26 mouse cellular contexts compared by ENCODE assay signal in genomic region chr2:70463606-70464005, GRCm38 (mm10). TPM values are rescaled to one million over a fixed set of nuclear protein-coding genes. Genes with fewer than 3 reads are reported as not detected.
DNase-seq lines count a peak whose midpoint lies in the region; ATAC-seq and TF ChIP-seq lines count a peak whose summit lies in the region.
"Had no signal": no experiment of that assay in that cellular context is flagged by ENCODE, and none has a peak within 500 bp of the region (broad histone marks: within the 10 kb centered on the region; RNA-seq: fewer than 3 reads in every experiment).

No protein-coding gene starts in this region.

- peak; percentile 50 for ATAC-seq in common myeloid progenitor, adult 5-6 weeks (replicated peaks; ENCODE audit: low read depth, poor library complexity, severe bottlenecking)
- peak; percentile 51 to 71; a peak in 3 of 4 replicates for ATAC-seq in hematopoietic stem cell, adult 5-6 weeks (replicated peaks in 1 of 2; ENCODE audit: insufficient read depth in 1 of 2, low FRiP score in 2 of 2, low TSS enrichment in 1 of 2, low read depth in 1 of 2, poor library complexity in 2 of 2, severe bottlenecking in 2 of 2)
- ATAC-seq: activated CD4-positive, CD25-positive, alpha-beta regulatory T cell, adult 4 months; CD4-positive, CD25-positive, alpha-beta regulatory T cell, adult 4 months; Patski had no signal

- TF ChIP-seq CTCF in CH12.LX (conservative IDR thresholded peaks at IDR 0.05 in 1 of 2, IDR thresholded peaks at IDR 0.05 in 1 of 2; ENCODE audit: low read depth in 2 of 2, low read length in 2 of 2) = no peak
- TF ChIP-seq CTCF in heart, adult 2 months (IDR thresholded peaks at IDR 0.05) = no peak

- TF ChIP-seq POLR2A in CH12.LX (IDR thresholded peaks at IDR 0.05; ENCODE audit: low read depth, low read length) = no peak
- TF ChIP-seq POLR2A in heart, adult 2 months (IDR thresholded peaks at IDR 0.05; ENCODE audit: insufficient read depth, low read depth, low read length) = no peak

- no peaks in the 10 kb centered on the region for H3K27me3 ChIP-seq in CH12.LX (replicated peaks)
- H3K27me3 ChIP-seq in heart, adult 2 months (ENCODE audit: control insufficient read depth, insufficient read depth, low read length) = 0 out of 2 replicates have a peak, but pooled peaks cover 1% of the 10 kb centered on the region
- H3K27me3 ChIP-seq: Patski had no signal

- H3K4me1 ChIP-seq in CH12.LX (ENCODE audit: control insufficient read depth in 1 of 2, insufficient read depth in 2 of 2) = peaks cover 3 to 38% of the 10 kb centered on the region in 2 experiments
- H3K4me1 ChIP-seq in heart, adult 2 months (ENCODE audit: control insufficient read depth, insufficient read depth, low read length) = no peaks in the 10 kb centered on the region

- H3K9ac ChIP-seq in CH12.LX (ENCODE audit: insufficient read depth, low read depth) = no peak overlapping the region
- no peak overlapping the region for H3K9ac ChIP-seq in heart, adult 2 months (ENCODE audit: low read depth, low read length)

- H3K27ac ChIP-seq in CH12.LX (ENCODE audit: insufficient read depth, low read depth) = no peak overlapping the region
- no peak overlapping the region for H3K27ac ChIP-seq in heart, adult 2 months

- no peaks in the 10 kb centered on the region for H3K79me2 ChIP-seq in CH12.LX (replicated peaks; ENCODE audit: control insufficient read depth, extremely low read depth, insufficient read depth, poor library complexity, severe bottlenecking)
- no peaks in the 10 kb centered on the region for H3K79me2 ChIP-seq in heart, adult 2 months (replicated peaks; ENCODE audit: control insufficient read depth, insufficient read depth, low read length)

- TF ChIP-seq EP300 in CH12.LX (IDR thresholded peaks at IDR 0.05; ENCODE audit: low read length) = no peak
- TF ChIP-seq EP300 in heart, adult 2 months (IDR thresholded peaks at IDR 0.05; ENCODE audit: insufficient read depth, low read depth, low read length) = no peak

- no peak overlapping the region for H3K4me2 ChIP-seq in CH12.LX (ENCODE audit: insufficient read depth, low read depth, poor library complexity, severe bottlenecking)

- H3K4me3 ChIP-seq in CH12.LX (replicated peaks in 1 of 3; ENCODE audit: low read depth in 2 of 3, low read length in 2 of 3, poor library complexity in 1 of 3) = no peak overlapping the region
- H3K4me3 ChIP-seq in heart, adult 2 months = no peak overlapping the region

- H3K9me3 ChIP-seq in CH12.LX (replicated peaks; ENCODE audit: low read length) = no peaks in the 10 kb centered on the region
- H3K9me3 ChIP-seq: G1E had no signal

- in situ Hi-C loops in CH12.LX (cut with MboI; ENCODE audit: low pct_ligation_motif_present, low pct_unique_long_range_greater_than_20kb, low sequenced_read_pairs) = no loop called here

- intact Hi-C loops in heart, adult 2 months (cut with DNase I) = no loop called here

- dilution Hi-C loops in CH12.LX (cut with MboI; ENCODE audit: extremely low pct_ligation_motif_present, extremely low pct_unique_long_range_greater_than_20kb, low sequenced_read_pairs) = no loop called here

- H3K36me3 ChIP-seq in CH12.LX (replicated peaks in 1 of 2; ENCODE audit: control insufficient read depth in 1 of 2, insufficient read depth in 1 of 2, low read length in 1 of 2) = no peaks in the 10 kb centered on the region
- H3K36me3 ChIP-seq in heart, adult 2 months (ENCODE audit: control insufficient read depth, insufficient read depth, low read length) = no peaks in the 10 kb centered on the region
- H3K36me3 ChIP-seq: G1E had no signal

- TF ChIP-seq RAD21 in CH12.LX (IDR thresholded peaks at IDR 0.05; ENCODE audit: low read depth, low read length) = no peak

- DNase-seq in 416B (ENCODE audit: low read depth) (peak; percentile 60), CH12.LX (ENCODE audit: extremely low read depth) (peak; percentile 11)
- DNase-seq in T-cell, adult 2 months (ENCODE audit: low spot score) = no peak
- DNase-seq in right cerebral cortex, postnatal 25 days = no peak
- no peak for DNase-seq in heart, adult 2 months
- DNase-seq in kidney, postnatal 4 days = no peak
- DNase-seq: adrenal gland, adult 2 months; adrenal gland, adult 8-10 months; adrenal gland, postnatal 10 days; adrenal gland, postnatal 14 days; adrenal gland, postnatal 25 days; adrenal gland, postnatal 36 days; B cell, adult 2 months; cerebellum, adult 11 months; cerebellum, adult 11-12 months; cerebellum, adult 18-20 months; cerebellum, adult 2 months; cerebellum, adult 8-10 months had no signal

- 84% methylated on average over 1 of the region's 1 CpGs for WGBS in heart, adult 2 months

TF ChIP-seq in CH12.LX, 34 proteins besides CTCF, POLR2A, EP300 and RAD21:
- TF ChIP-seq USF2 (conservative IDR thresholded peaks at IDR 0.05; ENCODE audit: low read depth, low read length) = no peak
- TF ChIP-seq MAFK (IDR thresholded peaks at IDR 0.05; ENCODE audit: insufficient replicate concordance, low read length) = peak; percentile 44; the same call in 1 of the 2 replicates
- no peak for TF ChIP-seq JUN (IDR thresholded peaks at IDR 0.05; ENCODE audit: insufficient read depth, low read depth, low read length)
- TF ChIP-seq BHLHE40 (IDR thresholded peaks at IDR 0.05; ENCODE audit: low read depth, low read length) = peak; percentile 79
- no peak for TF ChIP-seq PAX5 (IDR thresholded peaks at IDR 0.05; ENCODE audit: low read length)
- no peak for TF ChIP-seq MAZ (IDR thresholded peaks at IDR 0.05; ENCODE audit: low read depth, low read length)

RNA-seq across cellular contexts. Expression of gene Sp5, which starts 11.1 kb away (rescaled TPM):
- not detected in 2 replicates for total RNA-seq in CH12.LX (2012; rRNA removed)
- not detected in 2 replicates for total RNA-seq in CH12.LX (2014; rRNA removed)
- not detected in 2 replicates for polyA plus RNA-seq in CH12.LX (2012; ENCODE audit: insufficient read length, low read depth)
- total RNA-seq in common myeloid progenitor, adult 5-6 weeks (2017) = not detected in 2 replicates
- not detected in 2 replicates for total RNA-seq in hematopoietic stem cell, adult 5-6 weeks (2017)
- not detected for total RNA-seq in heart, adult 2 months (2021)
- polyA plus RNA-seq in heart, adult 2 months (2012; rRNA removed) = 0.10 TPM in 1 of 2 replicates, not detected in the other
- total RNA-seq: G1E, MEL had no signal
- polyA plus RNA-seq: activated CD4-positive, CD25-positive, alpha-beta regulatory T cell, adult 4 months; CD4-positive, CD25-positive, alpha-beta regulatory T cell, adult 4 months; G1E; Patski had no signal

RNA-seq across cellular contexts. Expression of gene Erich2, which starts 45.0 kb away (rescaled TPM):
- total RNA-seq in CH12.LX (2012; rRNA removed) (not detected in 2 replicates), CH12.LX (2014; rRNA removed) (not detected in 2 replicates)
- polyA plus RNA-seq in CH12.LX (2012; ENCODE audit: insufficient read length, low read depth) = 0.24 and 0.27 TPM in 2 replicates
- not detected in 2 replicates for total RNA-seq in common myeloid progenitor, adult 5-6 weeks (2017)
- total RNA-seq in hematopoietic stem cell, adult 5-6 weeks (2017) = 0.45 TPM in 1 of 2 replicates, not detected in the other
- not detected for total RNA-seq in heart, adult 2 months (2021)
- polyA plus RNA-seq in heart, adult 2 months (2012; rRNA removed) = 1.0 TPM in 1 of 2 replicates, not detected in the other
- total RNA-seq: adrenal gland, postnatal 14 days; ES-E14; G1E; MEL had no signal
- polyA plus RNA-seq: activated CD4-positive, CD25-positive, alpha-beta regulatory T cell, adult 4 months; CD4-positive, CD25-positive, alpha-beta regulatory T cell, adult 4 months; G1E had no signal

Comparison
In these comparisons a context has a peak if more than half of its experiments do, and no peak if none do; other contexts are left out.
1. DNase-seq: peak in 416B (single experiment) and CH12.LX (single experiment); none in T-cell, adult 2 months (single experiment), right cerebral cortex, postnatal 25 days (single experiment), heart, adult 2 months (0 of 2) and kidney, postnatal 4 days (0 of 2).